Mouse (Mus musculus) adrenal gland, postnatal 14 days (tissue): ENCODE measurements at regions not wholly inside any gene's neighbourhood (a gene's known extent, or its start where the extent isn't known, plus 50 kb on each side); places are given as distances from the start of the nearest gene placed in this dataset.

Source experiments
- DNase-seq: peaks from one replicate; pipeline ENCODE4 v3.0.0; 2021; ENCODE audit warnings: mixed read lengths

GRCm38 (mm10) chr13:52153576-52153975 is 307.1 kb downstream of the Gadd45g start:
- peak; percentile 61 for DNase-seq

GRCm38 (mm10) chr13:52154111-52154843 is 307.8 kb downstream of the Gadd45g start:
- DNase-seq: no peak

- DNase-seq: peak; percentile 47
Observed at GRCm38 (mm10) chr13:52154844-52155587, 308.5 kb downstream of the Gadd45g start.

GRCm38 (mm10) chr13:52155588-52156086 is 309.2 kb downstream of the Gadd45g start:
- DNase-seq: peak; percentile 31

- DNase-seq: no peak
Observed at GRCm38 (mm10) chr13:52162676-52163075, 316.2 kb downstream of the Gadd45g start.

DNA sequence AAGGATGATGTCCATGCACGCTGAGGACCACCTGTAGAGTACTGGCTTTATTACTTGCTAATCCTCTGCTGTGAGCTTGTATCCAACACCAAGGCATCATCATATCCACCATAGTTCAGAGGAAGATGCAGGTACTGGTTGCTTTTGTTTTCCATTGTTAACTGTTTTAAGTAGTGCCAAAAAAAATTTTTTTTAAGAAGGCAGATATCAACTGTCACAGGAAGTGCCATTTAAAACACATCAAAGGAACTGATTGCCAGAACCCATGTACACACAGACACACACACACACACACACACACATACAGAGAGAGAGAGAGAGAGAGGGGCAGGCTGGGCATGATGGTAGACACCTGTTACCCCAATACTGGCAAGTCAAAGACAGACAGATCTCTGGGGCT is 319.1 kb downstream of the Gadd45g start:
- DNase-seq: no peak

DNA sequence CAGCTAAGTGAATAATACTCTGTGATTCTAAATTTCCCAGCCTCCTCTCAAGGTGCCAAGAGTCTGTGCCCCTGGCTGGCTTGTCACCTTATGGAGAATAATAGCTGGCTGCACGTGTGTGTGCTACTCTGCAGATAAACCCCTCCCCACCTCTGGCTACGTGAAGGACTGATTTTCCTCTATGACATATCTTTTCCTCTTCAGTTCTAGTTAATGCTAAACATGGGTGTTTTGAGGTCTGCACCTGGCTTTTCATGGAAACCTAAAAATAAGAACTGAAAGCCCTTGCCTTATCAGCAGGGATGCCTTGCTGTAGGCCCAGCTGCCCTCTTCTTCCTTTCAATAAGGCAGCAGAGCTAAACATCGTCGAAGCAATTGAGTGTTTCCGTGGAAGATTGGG is 321.5 kb downstream of the Gadd45g start:
- no peak for DNase-seq

DNA sequence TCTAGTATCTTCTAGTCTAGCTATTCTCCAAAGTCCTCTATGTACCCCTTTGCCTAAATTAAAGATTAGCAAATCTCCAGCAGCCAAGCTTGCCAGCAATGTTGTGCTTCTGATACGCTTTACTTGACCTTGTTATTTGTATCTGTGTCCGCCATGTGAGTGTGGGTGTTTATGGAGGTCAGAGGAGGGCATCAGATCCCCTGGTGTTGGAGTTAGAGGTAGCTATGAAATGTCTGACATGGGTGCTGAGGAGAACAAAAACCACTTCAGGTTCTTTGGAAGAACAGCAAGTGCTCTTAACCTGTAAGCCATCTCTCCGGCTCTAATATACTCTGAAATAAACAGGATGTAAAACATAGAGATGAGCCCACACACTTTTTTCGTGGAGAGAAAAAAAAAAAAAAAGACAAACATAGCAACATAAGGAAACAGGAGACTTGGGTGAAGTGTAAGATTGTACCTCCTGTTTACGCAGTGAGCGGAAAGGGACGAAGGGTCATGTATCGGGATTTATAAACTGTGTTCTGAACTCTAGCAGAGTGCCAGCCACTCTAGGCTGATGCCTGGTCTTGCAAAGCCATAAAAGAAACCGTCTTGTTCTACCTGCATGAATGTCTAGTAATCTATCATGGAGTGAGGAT is 326.3 kb downstream of the Gadd45g start:
- DNase-seq: no peak

GRCm38 (mm10) chr13:52175665-52176064 is 329.2 kb downstream of the Gadd45g start:
- DNase-seq: no peak

GRCm38 (mm10) chr13:52179977-52180376 is 333.5 kb downstream of the Gadd45g start:
- DNase-seq: peak; percentile 50

DNA sequence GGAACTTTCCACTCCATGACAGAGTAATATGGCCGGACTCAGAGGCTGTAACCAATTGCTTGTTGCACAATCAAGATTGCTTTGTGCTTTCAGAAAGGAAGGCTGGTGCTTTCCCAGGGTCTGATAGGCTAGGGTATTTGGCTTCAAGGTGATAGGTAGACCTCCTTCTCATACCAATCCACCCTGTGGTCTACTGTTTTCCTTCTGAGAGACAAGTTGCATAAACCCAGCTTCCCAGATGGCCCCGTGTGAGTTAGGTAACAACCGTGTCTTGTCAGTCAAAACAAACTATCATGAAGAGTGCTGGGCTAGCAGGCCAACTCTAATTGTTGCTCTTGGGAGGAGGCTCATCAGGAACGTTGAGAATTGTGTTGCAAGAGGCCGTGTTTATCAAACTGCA is 337.2 kb downstream of the Gadd45g start:
- no peak for DNase-seq

DNA sequence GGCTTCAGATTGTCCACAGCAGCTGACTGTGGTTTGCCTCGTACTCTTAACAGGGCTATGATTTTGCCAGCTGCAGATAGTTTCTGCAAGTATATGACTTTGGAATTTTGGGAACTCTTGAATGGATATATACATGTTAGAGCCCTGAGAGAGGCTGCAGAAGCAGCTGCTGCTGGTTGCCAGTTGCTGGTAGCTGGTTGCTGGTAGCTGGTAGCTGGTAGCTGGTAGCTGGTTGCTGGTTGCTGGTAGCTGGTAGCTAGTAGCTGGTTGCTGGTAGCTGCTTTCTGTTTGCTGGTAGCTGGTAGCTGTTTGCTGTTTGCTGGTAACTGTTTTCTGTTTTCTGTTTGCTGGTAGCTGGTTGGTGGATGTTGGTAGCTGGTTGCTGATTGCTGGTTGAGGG is 339.1 kb downstream of the Gadd45g start:
- no peak for DNase-seq

GRCm38 (mm10) chr13:52187841-52188604 is 341.5 kb downstream of the Gadd45g start:
- DNase-seq: peak; percentile 30

GRCm38 (mm10) chr13:52188605-52189003 is 342.1 kb downstream of the Gadd45g start:
- DNase-seq: no peak

DNA sequence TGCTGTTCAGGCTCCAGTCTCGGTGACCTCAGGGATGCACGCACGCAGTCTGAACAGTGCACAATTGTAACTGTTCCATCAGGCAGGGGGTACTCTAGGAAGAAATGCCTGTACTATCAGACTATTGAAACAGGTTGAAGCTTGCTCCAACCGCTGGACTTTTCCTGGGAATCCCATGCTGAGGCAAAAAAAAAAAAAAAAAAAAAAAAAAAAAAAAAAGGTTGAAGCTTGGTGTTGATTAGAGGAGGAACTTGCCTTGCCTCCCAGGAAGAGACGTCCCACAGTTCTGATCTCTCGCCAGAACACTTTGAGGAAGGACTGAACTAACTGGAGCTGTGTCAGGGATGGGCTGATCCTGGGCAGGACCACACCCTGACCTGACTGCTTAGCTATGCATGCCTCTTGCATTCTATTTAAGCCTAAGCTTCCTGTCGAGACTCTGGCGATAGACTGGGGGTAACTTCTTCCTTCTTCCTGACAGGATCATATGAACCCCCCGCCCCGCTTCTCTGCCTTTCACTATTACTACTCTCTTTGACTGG is 341.6 kb downstream of the Diras2 start:
- no peak for DNase-seq

DNA sequence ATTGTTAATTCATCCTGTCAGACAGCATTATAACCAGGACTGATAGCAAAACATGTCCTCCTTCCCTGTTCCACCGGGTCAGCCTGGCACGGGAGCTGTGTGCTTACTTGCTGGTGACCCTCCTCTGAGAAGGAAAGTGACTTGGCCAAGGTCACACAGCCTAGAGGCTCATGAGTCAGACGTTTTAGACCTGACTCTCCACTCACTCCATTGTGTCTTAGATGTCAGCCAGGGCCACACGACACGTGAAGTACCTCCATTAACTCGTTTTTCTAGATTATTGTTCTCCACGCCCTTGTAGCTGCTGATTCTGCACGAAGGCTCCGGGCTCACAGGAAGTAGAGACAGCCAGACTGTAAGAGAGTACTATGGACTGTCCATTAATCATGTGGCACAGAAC is 340.8 kb downstream of the Diras2 start:
- peak; percentile 37 for DNase-seq

- no peak for DNase-seq
Observed at GRCm38 (mm10) chr13:52190848-52191590, 340.1 kb downstream of the Diras2 start.

DNA sequence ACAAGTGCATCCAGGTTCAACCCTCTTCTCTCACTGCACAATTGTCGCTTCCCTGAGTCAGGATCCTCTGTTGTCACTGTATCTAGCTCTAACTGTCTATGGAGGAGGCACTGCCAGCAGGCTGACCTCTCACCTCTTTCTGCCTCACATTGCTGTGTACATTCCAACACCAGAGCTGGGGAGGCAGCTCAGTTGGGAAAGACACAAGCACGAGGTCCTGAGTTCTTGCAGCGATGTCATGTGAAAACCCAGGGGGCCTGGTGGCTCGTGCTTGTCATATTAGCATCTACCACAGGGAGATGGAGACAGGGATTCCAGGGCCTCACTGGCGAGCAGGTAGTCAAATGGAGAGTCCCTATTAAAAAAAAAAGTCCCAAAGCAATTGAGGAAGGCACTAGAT is 334.2 kb downstream of the Diras2 start:
- DNase-seq: peak; percentile 39

DNA sequence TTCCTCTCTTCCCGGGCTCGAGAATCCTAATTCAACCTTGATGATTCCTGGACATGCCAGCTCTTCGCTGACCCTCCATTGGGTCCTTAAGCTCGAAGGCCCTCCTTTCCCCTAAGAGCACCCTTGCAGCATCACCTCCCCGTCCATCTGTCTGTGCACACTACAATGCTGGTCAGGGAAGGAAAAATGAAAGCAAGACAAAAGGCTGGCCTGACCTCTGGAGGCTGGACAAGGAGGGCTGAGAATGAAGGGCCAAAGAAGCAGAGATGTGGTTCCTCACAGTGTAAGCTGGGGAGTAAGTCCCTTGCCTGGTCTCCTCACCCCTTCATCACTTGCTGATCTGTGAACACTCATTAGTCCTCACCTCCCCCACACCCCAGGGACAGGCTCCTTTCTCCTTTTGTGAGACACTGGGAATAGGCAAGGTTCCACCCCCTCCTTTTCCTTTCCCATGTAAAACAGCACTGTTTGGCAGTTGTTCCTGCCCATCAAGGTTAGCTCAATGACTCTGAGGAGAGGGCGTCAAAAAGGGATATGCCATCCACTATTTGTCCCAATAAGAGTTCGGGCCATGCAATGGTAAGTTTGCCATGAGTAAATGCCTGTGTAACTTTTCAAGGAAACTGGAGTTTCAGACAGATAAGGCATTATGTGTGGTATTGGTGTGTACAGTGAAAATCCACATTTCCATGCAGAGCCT is 332.3 kb downstream of the Diras2 start:
- no peak for DNase-seq

DNA sequence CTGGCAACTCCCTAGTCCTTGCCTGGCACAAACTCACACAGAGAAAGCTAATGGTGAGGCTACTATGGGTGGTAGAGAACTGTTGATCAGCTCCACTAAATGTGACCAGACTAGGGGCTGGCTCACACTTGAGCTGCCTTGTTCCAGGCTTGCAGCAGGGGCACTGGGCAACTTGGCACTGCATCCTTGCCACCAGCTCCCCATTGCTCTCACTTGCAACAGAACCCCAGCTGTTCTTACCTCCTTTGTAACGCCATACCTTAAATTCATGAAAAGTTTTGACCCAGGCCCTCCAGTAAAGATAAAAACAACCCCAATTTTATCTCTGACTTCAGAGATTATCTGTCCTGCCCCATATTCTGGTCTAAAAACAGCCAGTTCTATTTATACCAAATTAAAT is 328.7 kb downstream of the Diras2 start:
- no peak for DNase-seq

- no peak for DNase-seq
Observed at GRCm38 (mm10) chr13:52205951-52206350, 325.1 kb downstream of the Diras2 start.
